Mouse (Mus musculus) stomach, postnatal 0 days (tissue): Measurements from ENCODE around the gene Uqcrh.

Experiments used
- CTCF ChIP-seq: IDR thresholded peaks from 2 replicates; pipeline ENCODE4 v1.5.1; 2016; ENCODE audit warnings: antibody characterized with exemption, low read depth, mild to moderate bottlenecking, moderate library complexity
- EP300 ChIP-seq: optimal IDR thresholded peaks from 2 replicates; pipeline ENCODE3; 2016; ENCODE audit warnings: antibody characterized with exemption

- TF ChIP-seq CTCF (no peak), EP300 (no peak)
These were observed 42.0 kb downstream of the Uqcrh start for GRCm38 (mm10) chr4:116032906-116033305.
